Mouse (Mus musculus) mouse embryonic stem cell (cell line): ENCODE measurements around the gene Moxd2.

Experiments
- in situ Hi-C, 2 experiments: fragments of 300-500 bp; cut with MboI; formaldehyde crosslinking; loops; 1 replicate in 1 of 2; 3 replicates in 1 of 2; pipeline ENCODE4 v1.14.3; 2019 to 2020; ENCODE audit warnings: low sequenced_read_pairs in 2 of 2, low pct_unique_long_range_greater_than_20kb in 1 of 2, mixed read lengths in 1 of 2; ENCODE audit not compliant: unreplicated experiment in 1 of 2

Moxd2 gene

GRCm38 (mm10) chr6:40887394-40887793 lies at the start of gene Moxd2:
Moxd2 (minus strand) TSS chr6:40887494.
- in situ Hi-C loops: no loop called here

GRCm38 (mm10) chr6:40919954-40920353 lies 32.7 kb upstream of the Moxd2 start:
- in situ Hi-C loops: no loop called here

DNA sequence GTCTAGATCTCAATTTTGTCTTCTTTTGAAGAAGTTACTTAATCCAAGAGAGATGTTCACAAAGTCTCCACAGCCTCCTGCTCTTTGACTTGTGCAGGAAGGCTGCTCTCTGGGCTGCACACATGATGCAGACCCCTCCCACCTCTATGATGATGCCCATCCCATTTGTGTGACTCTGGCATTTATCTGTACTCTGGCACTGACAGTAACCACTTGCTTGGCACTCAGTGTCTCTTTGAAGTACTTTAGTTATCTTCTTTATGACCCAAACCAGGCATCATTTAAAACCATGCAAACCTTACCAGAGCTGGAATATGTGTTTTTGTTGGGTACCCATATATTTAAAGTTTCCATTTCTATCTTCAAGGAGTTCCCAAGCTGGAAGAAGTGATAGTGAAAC lies 13.0 kb upstream of the Moxd2 start, which contains the start of gene Prss58:
Prss58 (minus strand) TSS at position 101 of the 400 bp plus-strand sequence.
- in situ Hi-C loops: no loop called here

DNA sequence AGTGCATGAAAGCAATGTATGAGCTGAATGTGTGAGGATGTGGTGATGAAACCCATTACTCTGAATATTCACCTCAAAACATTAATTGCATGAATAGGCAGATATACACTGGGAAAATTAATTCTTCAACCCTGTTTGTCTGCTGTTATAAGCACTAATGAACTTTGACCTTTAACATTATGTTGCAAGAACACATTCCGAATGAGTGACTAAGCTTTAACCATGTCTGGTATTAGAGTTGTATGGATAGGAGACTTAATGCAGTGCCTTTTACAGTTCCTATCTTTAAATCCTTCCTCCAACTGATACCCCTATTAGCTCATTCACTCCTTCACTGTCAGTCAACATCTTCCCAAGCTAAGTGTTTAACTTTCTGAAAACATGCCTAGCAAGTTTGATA lies 7.4 kb upstream of the Moxd2 start:
- in situ Hi-C loops: no loop called here

DNA sequence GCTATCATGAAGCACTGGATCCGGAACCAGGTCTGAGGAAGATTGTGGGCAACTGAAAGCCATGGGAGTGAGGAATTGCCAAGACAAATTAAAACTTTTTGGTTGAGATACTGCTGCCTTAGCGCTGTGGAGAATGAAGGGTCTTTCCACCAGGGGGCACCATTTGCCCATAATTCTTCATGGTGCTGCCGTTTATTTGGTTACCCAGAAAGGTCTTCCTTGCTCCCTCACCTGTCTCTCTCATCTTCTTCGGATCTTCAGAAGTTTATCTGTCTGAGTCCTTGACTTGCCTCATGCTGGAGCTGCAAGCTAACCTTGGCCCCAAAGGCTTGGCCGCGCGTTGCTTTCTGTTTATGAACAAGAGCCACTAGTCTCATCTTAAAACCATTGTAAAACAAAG lies 6.3 kb upstream of the Moxd2 start:
- in situ Hi-C loops: no loop called here

GRCm38 (mm10) chr6:40891754-40892153 lies 4.5 kb upstream of the Moxd2 start:
- in situ Hi-C loops: no loop called here

GRCm38 (mm10) chr6:40890973-40891372 lies 3.7 kb upstream of the Moxd2 start:
- in situ Hi-C loops: no loop called here

- in situ Hi-C loops: no loop called here
These were observed 42.0 kb downstream of the Moxd2 start for GRCm38 (mm10) chr6:40845283-40845682.
